Mouse (Mus musculus) cortical plate, adult 2 months (tissue): ENCODE results near the gene Rsbn1l.

Experiments
- CTCF ChIP-seq: fragments of 200-500 bp; IDR thresholded peaks from 2 replicates; pipeline ENCODE4 v1.5.1; 2011; ENCODE audit warnings: mild to moderate bottlenecking, control low read depth, low read length; ENCODE audit not compliant: insufficient read depth; ENCODE audit errors: extremely low read depth
- POLR2A ChIP-seq: fragments of 200-500 bp; IDR thresholded peaks from 2 replicates; pipeline ENCODE4 v1.6.1; 2011; ENCODE audit warnings: mild to moderate bottlenecking, low read length, control low read depth; ENCODE audit not compliant: insufficient read depth; ENCODE audit errors: extremely low read depth

DNA sequence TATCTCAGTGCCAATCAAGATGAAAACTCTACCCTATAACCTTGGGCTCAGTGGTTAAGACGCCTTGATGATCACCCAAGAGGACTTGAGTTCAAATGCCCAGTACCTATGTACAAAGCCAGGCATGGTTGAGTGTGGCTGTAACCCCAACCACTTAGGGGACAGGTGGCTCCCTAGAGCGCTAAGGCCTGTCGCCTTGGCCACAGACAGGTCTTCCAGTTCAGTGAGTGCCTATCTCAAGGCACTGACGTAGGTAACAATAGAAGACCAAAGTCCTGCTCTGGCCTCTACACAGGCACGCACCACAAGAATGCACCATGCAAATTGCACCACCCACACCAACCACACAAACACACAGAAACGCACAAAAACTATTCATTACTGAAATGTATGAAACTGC lies 9.3 kb downstream of the Rsbn1l start:
- TF ChIP-seq CTCF: no peak
- TF ChIP-seq POLR2A: no peak
